Mouse (Mus musculus): ENCODE data around the gene Tpk1. TPM values are rescaled to one million over a fixed set of nuclear protein-coding genes. Genes with fewer than 3 reads are reported as not detected.
A peak's percentile ranks its signal among the peaks of the same experiment; 100 is the strongest.

Gene Tpk1
- polyA plus RNA-seq, 1 experiment from 2014 or later, result 4.9 TPM

DNA sequence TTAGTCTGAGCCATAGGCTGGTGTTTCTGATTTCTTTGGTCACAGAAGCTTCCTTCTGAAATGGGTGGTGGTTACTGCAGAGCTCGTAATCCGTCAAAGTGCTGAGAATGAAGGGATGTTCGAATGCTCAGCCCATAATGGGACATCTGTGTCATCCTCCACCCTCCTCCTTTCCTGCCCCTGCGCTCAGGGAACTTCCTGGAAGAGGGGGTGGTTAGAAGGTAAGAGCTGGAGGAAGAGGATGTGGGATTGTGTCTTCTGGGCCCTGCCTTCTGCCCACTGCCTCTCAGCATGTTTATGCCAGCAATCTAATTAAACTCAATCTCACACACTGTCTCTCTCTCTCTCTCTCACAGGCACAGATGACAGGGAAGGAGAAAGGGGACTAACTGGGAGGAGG lies 317.0 kb downstream of the Tpk1 start:
- no peaks in the 10 kb centered on the region for H3K36me3 ChIP-seq (ENCODE audit: control insufficient read depth, insufficient read depth, low read length)
- no peak overlapping the region for H3K27ac ChIP-seq (ENCODE audit: low read depth, low read length)
- no peak overlapping the region for H3K4me3 ChIP-seq (ENCODE audit: low read depth, low read length)
- no peak overlapping the region for H3K9ac ChIP-seq (ENCODE audit: low read length)
- DNase-seq (ENCODE audit: low spot score, missing footprints), result no peak
- no peak overlapping the region for H3K4me2 ChIP-seq
- ATAC-seq (ENCODE audit: low FRiP score), result no peak
- H3K4me1 ChIP-seq (ENCODE audit: control insufficient read depth, insufficient read depth, low read length), result no peaks in the 10 kb centered on the region
- H3K9me3 ChIP-seq (ENCODE audit: control insufficient read depth, low read length), result no peaks in the 10 kb centered on the region
- no peaks in the 10 kb centered on the region for H3K27me3 ChIP-seq (ENCODE audit: control insufficient read depth, insufficient read depth, low read length)
- WGBS, result 74% methylated on average over 4 of the region's 4 CpGs

DNA sequence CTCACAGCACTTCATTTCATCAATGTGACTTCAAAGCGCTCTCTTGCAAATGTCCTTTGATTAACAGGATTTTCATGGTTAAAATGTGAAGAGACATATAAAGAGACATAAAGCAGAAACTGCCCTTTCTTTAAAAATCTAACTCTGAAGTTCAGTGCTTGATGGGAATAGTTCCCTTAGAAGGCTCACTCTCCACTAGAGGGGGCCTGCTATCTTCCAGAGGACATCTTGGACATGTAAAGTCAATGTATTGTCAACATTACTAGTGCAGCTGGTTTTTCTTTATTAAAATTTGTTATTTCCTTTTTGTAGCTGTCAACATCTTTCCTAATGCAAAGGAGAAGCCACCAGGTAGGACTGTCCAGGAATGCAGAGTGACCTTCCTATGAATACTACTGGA lies 318.4 kb downstream of the Tpk1 start:
- ATAC-seq (ENCODE audit: low FRiP score) (no peak), DNase-seq (ENCODE audit: low spot score, missing footprints) (no peak)
- no peak overlapping the region for H3K9ac ChIP-seq (ENCODE audit: low read length)
- H3K27ac ChIP-seq (ENCODE audit: low read depth, low read length), result no peak overlapping the region
- H3K27me3 ChIP-seq (ENCODE audit: control insufficient read depth, insufficient read depth, low read length), result no peaks in the 10 kb centered on the region
- WGBS, result 95% methylated on average over 1 of the region's 1 CpGs
- H3K4me3 ChIP-seq (ENCODE audit: low read depth, low read length), result no peak overlapping the region
- no peaks in the 10 kb centered on the region for H3K36me3 ChIP-seq (ENCODE audit: control insufficient read depth, insufficient read depth, low read length)
- no peaks in the 10 kb centered on the region for H3K9me3 ChIP-seq (ENCODE audit: control insufficient read depth, low read length)
- H3K4me2 ChIP-seq, result no peak overlapping the region
- no peaks in the 10 kb centered on the region for H3K4me1 ChIP-seq (ENCODE audit: control insufficient read depth, insufficient read depth, low read length)

- Histone ChIP-seq H3K36me3 (ENCODE audit: control insufficient read depth, insufficient read depth, low read length) (no peaks in the 10 kb centered on the region), H3K9ac (ENCODE audit: low read length) (no peak overlapping the region), H3K9me3 (ENCODE audit: control insufficient read depth, low read length) (no peaks in the 10 kb centered on the region), H3K4me3 (ENCODE audit: low read depth, low read length) (no peak overlapping the region), H3K4me2 (no peak overlapping the region), H3K4me1 (ENCODE audit: control insufficient read depth, insufficient read depth, low read length) (no peaks in the 10 kb centered on the region), H3K27me3 (ENCODE audit: control insufficient read depth, insufficient read depth, low read length) (no peaks in the 10 kb centered on the region), H3K27ac (ENCODE audit: low read depth, low read length) (no peak overlapping the region)
- ATAC-seq (ENCODE audit: low FRiP score) (no peak), DNase-seq (ENCODE audit: low spot score, missing footprints) (no peak)
- WGBS, result 90% methylated on average over 1 of the region's 1 CpGs
These were observed 323.1 kb downstream of the Tpk1 start for GRCm38 (mm10) chr6:43343006-43343405.

DNA sequence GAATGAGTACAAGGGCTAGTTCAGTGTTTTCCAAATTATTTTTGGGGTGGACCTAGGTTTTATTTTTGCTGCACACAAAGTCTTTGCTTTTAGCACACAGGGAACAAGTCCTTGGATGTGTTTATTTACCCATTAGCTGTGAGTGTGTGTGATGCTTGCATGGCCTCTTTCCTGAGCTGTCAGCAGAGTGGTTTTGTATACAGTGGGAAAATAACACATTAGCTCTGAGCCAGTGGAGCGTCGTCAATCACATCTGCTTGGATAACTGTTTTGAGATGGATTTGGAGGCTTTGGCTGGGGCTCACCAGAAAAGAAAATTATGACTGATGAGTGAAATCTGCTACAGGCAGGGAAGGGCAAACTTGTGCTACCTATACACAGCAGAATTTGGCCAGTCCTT lies 323.7 kb downstream of the Tpk1 start:
- Histone ChIP-seq H3K27me3 (ENCODE audit: control insufficient read depth, insufficient read depth, low read length) (no peaks in the 10 kb centered on the region), H3K4me3 (ENCODE audit: low read depth, low read length) (no peak overlapping the region), H3K36me3 (ENCODE audit: control insufficient read depth, insufficient read depth, low read length) (no peaks in the 10 kb centered on the region), H3K9me3 (ENCODE audit: control insufficient read depth, low read length) (no peaks in the 10 kb centered on the region), H3K4me1 (ENCODE audit: control insufficient read depth, insufficient read depth, low read length) (no peaks in the 10 kb centered on the region), H3K4me2 (no peak overlapping the region), H3K27ac (ENCODE audit: low read depth, low read length) (no peak overlapping the region), H3K9ac (ENCODE audit: low read length) (no peak overlapping the region)
- ATAC-seq (ENCODE audit: low FRiP score), result no peak
- WGBS, result 82% methylated on average over 2 of the region's 2 CpGs
- no peak for DNase-seq (ENCODE audit: low spot score, missing footprints)

DNA sequence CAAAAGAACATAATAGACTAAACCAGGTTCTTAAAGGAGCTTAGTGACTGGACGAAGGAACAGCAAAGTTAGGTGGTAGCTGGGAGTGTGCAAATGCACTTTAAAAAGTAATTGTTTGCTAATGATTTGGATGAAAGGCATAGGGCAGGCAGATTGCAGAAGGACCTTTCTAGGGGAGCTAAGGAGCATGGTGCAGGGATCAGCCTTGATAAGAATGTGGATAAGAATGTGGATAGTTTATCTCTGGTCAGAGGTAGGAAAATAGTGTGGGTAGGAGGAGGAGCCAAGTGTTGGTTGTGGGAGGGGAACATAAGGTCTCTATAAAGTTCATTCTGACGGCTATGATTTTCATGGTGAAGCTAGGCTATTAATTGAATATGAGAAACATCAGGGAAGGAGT lies 327.3 kb downstream of the Tpk1 start:
- H3K4me3 ChIP-seq (ENCODE audit: low read depth, low read length), result no peak overlapping the region
- H3K9me3 ChIP-seq (ENCODE audit: control insufficient read depth, low read length), result no peaks in the 10 kb centered on the region
- H3K4me2 ChIP-seq, result no peak overlapping the region
- no peaks in the 10 kb centered on the region for H3K4me1 ChIP-seq (ENCODE audit: control insufficient read depth, insufficient read depth, low read length)
- H3K9ac ChIP-seq (ENCODE audit: low read length), result no peak overlapping the region
- ATAC-seq (ENCODE audit: low FRiP score) (no peak), DNase-seq (ENCODE audit: low spot score, missing footprints) (no peak)
- H3K27me3 ChIP-seq (ENCODE audit: control insufficient read depth, insufficient read depth, low read length), result no peaks in the 10 kb centered on the region
- 68% methylated on average over 2 of the region's 2 CpGs for WGBS
- H3K27ac ChIP-seq (ENCODE audit: low read depth, low read length), result no peak overlapping the region
- H3K36me3 ChIP-seq (ENCODE audit: control insufficient read depth, insufficient read depth, low read length), result no peaks in the 10 kb centered on the region

GRCm38 (mm10) chr6:43337491-43337961 lies 328.6 kb downstream of the Tpk1 start:
- Histone ChIP-seq H3K36me3 (ENCODE audit: control insufficient read depth, insufficient read depth, low read length) (no peaks in the 10 kb centered on the region), H3K27ac (ENCODE audit: low read depth, low read length) (no peak overlapping the region), H3K9ac (ENCODE audit: low read length) (no peak overlapping the region), H3K4me1 (ENCODE audit: control insufficient read depth, insufficient read depth, low read length) (no peaks in the 10 kb centered on the region), H3K9me3 (ENCODE audit: control insufficient read depth, low read length) (no peaks in the 10 kb centered on the region), H3K27me3 (ENCODE audit: control insufficient read depth, insufficient read depth, low read length) (no peaks in the 10 kb centered on the region), H3K4me2 (no peak overlapping the region), H3K4me3 (ENCODE audit: low read depth, low read length) (no peak overlapping the region)
- DNase-seq (ENCODE audit: low spot score, missing footprints), result no peak
- ATAC-seq (ENCODE audit: low FRiP score), result no peak
- 60% methylated on average over 10 of the region's 10 CpGs for WGBS

- H3K4me1 ChIP-seq (ENCODE audit: control insufficient read depth, insufficient read depth, low read length), result no peaks in the 10 kb centered on the region
- H3K4me3 ChIP-seq (ENCODE audit: low read depth, low read length), result no peak overlapping the region
- 86% methylated on average over 3 of the region's 3 CpGs for WGBS
- no peak overlapping the region for H3K27ac ChIP-seq (ENCODE audit: low read depth, low read length)
- no peak overlapping the region for H3K9ac ChIP-seq (ENCODE audit: low read length)
- H3K9me3 ChIP-seq (ENCODE audit: control insufficient read depth, low read length), result no peaks in the 10 kb centered on the region
- H3K27me3 ChIP-seq (ENCODE audit: control insufficient read depth, insufficient read depth, low read length), result no peaks in the 10 kb centered on the region
- no peak overlapping the region for H3K4me2 ChIP-seq
- H3K36me3 ChIP-seq (ENCODE audit: control insufficient read depth, insufficient read depth, low read length), result no peaks in the 10 kb centered on the region
- DNase-seq (ENCODE audit: low spot score, missing footprints), result no peak
- ATAC-seq (ENCODE audit: low FRiP score), result no peak
These were observed 330.4 kb downstream of the Tpk1 start for GRCm38 (mm10) chr6:43335619-43336234.

- no peak overlapping the region for H3K27ac ChIP-seq (ENCODE audit: low read depth, low read length)
- no peak overlapping the region for H3K4me3 ChIP-seq (ENCODE audit: low read depth, low read length)
- no peak overlapping the region for H3K9ac ChIP-seq (ENCODE audit: low read length)
- 81% methylated on average over 4 of the region's 4 CpGs for WGBS
- H3K4me1 ChIP-seq (ENCODE audit: control insufficient read depth, insufficient read depth, low read length), result no peaks in the 10 kb centered on the region
- H3K36me3 ChIP-seq (ENCODE audit: control insufficient read depth, insufficient read depth, low read length), result no peaks in the 10 kb centered on the region
- no peaks in the 10 kb centered on the region for H3K27me3 ChIP-seq (ENCODE audit: control insufficient read depth, insufficient read depth, low read length)
- no peaks in the 10 kb centered on the region for H3K9me3 ChIP-seq (ENCODE audit: control insufficient read depth, low read length)
- H3K4me2 ChIP-seq, result no peak overlapping the region
- ATAC-seq (ENCODE audit: low FRiP score), result no peak
- DNase-seq (ENCODE audit: low spot score, missing footprints), result no peak
These were observed 332.6 kb downstream of the Tpk1 start for GRCm38 (mm10) chr6:43333479-43333878.

DNA sequence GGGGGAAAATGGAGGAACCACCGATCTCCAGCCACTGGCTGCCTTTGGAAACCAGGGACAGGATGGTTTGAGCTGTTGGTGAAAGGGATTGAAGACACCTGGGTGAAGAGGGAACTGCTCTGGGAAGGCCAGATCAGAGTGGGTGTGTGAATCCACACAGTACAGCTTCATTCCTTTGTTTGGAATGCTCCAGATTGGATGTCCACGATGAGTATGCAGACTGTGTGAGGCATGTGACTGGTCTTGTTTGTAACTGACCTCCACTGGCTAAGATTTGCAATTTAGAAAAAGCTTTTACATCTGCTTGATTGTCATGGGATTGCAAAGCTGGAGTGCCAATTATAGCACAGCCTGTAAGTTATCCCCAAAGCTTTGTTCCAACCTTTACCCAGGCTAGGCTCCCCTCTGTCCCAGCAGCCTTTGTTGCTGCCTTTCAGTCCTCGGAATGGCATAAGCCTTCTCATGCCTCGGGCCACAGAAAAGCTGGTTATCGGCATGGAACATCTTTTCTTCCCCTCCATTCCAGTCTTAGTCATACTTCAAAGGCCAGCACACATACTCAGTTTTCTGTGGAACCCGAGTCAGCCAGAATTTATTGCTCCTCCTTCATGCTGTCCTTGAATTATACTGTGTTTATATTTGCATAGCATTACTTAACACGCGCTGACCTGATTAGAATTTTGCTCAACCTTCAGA lies 353.0 kb downstream of the Tpk1 start:
- Histone ChIP-seq H3K36me3 (ENCODE audit: control insufficient read depth, insufficient read depth, low read length) (no peaks in the 10 kb centered on the region), H3K4me3 (ENCODE audit: low read depth, low read length) (no peak overlapping the region), H3K4me1 (ENCODE audit: control insufficient read depth, insufficient read depth, low read length) (no peaks in the 10 kb centered on the region), H3K9me3 (ENCODE audit: control insufficient read depth, low read length) (no peaks in the 10 kb centered on the region), H3K27ac (ENCODE audit: low read depth, low read length) (no peak overlapping the region), H3K9ac (ENCODE audit: low read length) (no peak overlapping the region), H3K27me3 (ENCODE audit: control insufficient read depth, insufficient read depth, low read length) (no peaks in the 10 kb centered on the region), H3K4me2 (no peak overlapping the region)
- ATAC-seq (ENCODE audit: low FRiP score), result peak; percentile 73
- DNase-seq (ENCODE audit: low spot score, missing footprints), result no peak
- 59% methylated on average over 8 of the region's 8 CpGs for WGBS
